Mouse (Mus musculus) retina, postnatal 7 days (tissue): ENCODE measurements around the gene Six3.

Source experiments
- DNase-seq: peaks from one replicate; pipeline ENCODE4 v3.0.0-alpha.2; 2012; ENCODE audit warnings: low read depth, low spot score

The Six3 gene

GRCm38 (mm10) chr17:85624981-85625940 is 11.9 kb downstream of the Six3 start:
- no peak for DNase-seq

GRCm38 (mm10) chr17:85626091-85626860 is 12.9 kb downstream of the Six3 start:
- DNase-seq: no peak

GRCm38 (mm10) chr17:85627751-85628150 is 14.3 kb downstream of the Six3 start:
- DNase-seq: no peak

GRCm38 (mm10) chr17:85628811-85629210 is 15.4 kb downstream of the Six3 start:
- DNase-seq: no peak

- no peak for DNase-seq
Measured at GRCm38 (mm10) chr17:85629396-85629795, 16.0 kb downstream of the Six3 start.

- DNase-seq: no peak
Measured at GRCm38 (mm10) chr17:85630296-85631050, 17.1 kb downstream of the Six3 start.

GRCm38 (mm10) chr17:85631106-85631505 is 17.7 kb downstream of the Six3 start:
- DNase-seq: no peak

- peak; percentile 77 for DNase-seq
Measured at GRCm38 (mm10) chr17:85633619-85634018, 20.2 kb downstream of the Six3 start.

- DNase-seq: no peak
Measured at GRCm38 (mm10) chr17:85637876-85638275, 24.5 kb downstream of the Six3 start.

GRCm38 (mm10) chr17:85645312-85645711 is 31.9 kb downstream of the Six3 start:
- no peak for DNase-seq

GRCm38 (mm10) chr17:85645718-85646665 is 32.6 kb downstream of the Six3 start:
- no peak for DNase-seq

GRCm38 (mm10) chr17:85660016-85660415 is 46.6 kb downstream of the Six3 start:
- no peak for DNase-seq

- DNase-seq: no peak
Measured at GRCm38 (mm10) chr17:85661521-85661920, 48.1 kb downstream of the Six3 start.

- no peak for DNase-seq
Measured at GRCm38 (mm10) chr17:85664202-85664601, 50.8 kb downstream of the Six3 start.

- peak; percentile 74 for DNase-seq
Measured at GRCm38 (mm10) chr17:85664618-85665320, 51.4 kb downstream of the Six3 start.
